Comparison of ENCODE assay signal across 8 mouse cellular contexts in the genomic region with DNA sequence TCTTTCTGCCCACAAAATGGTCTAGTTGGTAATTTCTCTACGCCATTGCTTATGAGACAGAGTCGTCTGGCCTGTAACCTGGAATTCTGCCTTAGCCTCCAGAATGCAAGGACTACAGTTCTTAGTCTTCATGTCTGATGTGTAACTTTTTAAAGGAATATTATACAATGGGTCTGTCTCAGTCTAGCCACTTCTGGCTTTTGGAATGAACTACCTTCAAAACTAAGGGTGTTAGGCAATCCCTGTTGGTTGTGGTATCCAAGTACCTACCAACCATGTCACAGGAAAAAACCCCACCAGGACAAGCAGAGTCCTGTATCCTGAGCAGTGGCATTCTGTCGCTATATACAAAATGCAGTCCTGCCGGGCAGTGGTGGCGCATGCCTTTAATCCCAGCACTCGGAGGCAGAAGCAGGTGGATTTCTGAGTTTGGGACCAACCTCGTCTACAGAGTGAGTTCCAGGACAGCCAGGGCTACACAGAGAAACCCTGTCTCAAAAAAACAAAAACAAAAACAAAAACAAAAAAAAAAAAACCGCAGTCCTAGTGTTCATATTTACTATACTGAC. TPM values are rescaled to one million over a fixed set of nuclear protein-coding genes. Genes with fewer than 3 reads are reported as not detected.
DNase-seq lines count a peak whose midpoint lies in the region; ATAC-seq and TF ChIP-seq lines count a peak whose summit lies in the region.

No protein-coding gene starts in this region.

- no peak for ATAC-seq in heart, embryonic 16.5 days (replicated peaks; ENCODE audit: extremely low read depth, insufficient read depth, low FRiP score)
- ATAC-seq in liver, postnatal 0 days: no peak

- no peak for TF ChIP-seq EP300 in ES-Bruce4 (IDR thresholded peaks at IDR 0.05; ENCODE audit: insufficient read depth, low read depth, low read length)
- TF ChIP-seq EP300 in liver, postnatal 0 days (IDR thresholded peaks at IDR 0.05; ENCODE audit: low read depth): no peak

- peaks cover 14% of the 10 kb centered on the region for H3K36me3 ChIP-seq in ES-Bruce4 (ENCODE audit: control insufficient read depth, insufficient read depth, low read length, poor library complexity, severe bottlenecking)
- H3K36me3 ChIP-seq in heart, embryonic 16.5 days (ENCODE audit: control insufficient read depth, insufficient read depth): peaks cover 7% of the 10 kb centered on the region; the same call in 1 of the 2 replicates
- peaks cover 13% of the 10 kb centered on the region for H3K36me3 ChIP-seq in liver, postnatal 0 days (replicated peaks; ENCODE audit: insufficient read depth, low read length)

- intact Hi-C loops in heart, postnatal 25 days (cut with DNase I): loop anchor here (2.0 to 5.0 kb wide), 2 partner anchors 15 to 66 kb away; a partner anchor contains a TSS

- H3K27ac ChIP-seq in ES-Bruce4 (ENCODE audit: insufficient read depth, low read length): peak overlapping the region; percentile 98
- peak overlapping the region; percentile 99 for H3K27ac ChIP-seq in heart, embryonic 16.5 days (ENCODE audit: low read length)
- H3K27ac ChIP-seq in liver, postnatal 0 days (ENCODE audit: low read depth): peak overlapping the region; percentile 90

- H3K27me3 ChIP-seq in ES-Bruce4 (ENCODE audit: control insufficient read depth, insufficient read depth, low read length, poor library complexity, severe bottlenecking): no peaks in the 10 kb centered on the region
- H3K27me3 ChIP-seq in heart, embryonic 16.5 days (ENCODE audit: control insufficient read depth, insufficient read depth, low read length): peaks cover under 1% of the 10 kb centered on the region; the same call in 1 of the 2 replicates
- H3K27me3 ChIP-seq in liver, postnatal 0 days (ENCODE audit: insufficient read depth, low read length): no peaks in the 10 kb centered on the region

- 74% methylated on average over 8 of the region's 8 CpGs for WGBS in heart, embryonic 16.5 days
- WGBS in liver, postnatal 0 days (ENCODE audit: insufficient replicate concordance): 82% methylated on average over 8 of the region's 8 CpGs

- H3K4me2 ChIP-seq in heart, embryonic 16.5 days (ENCODE audit: low read depth, low read length): peak overlapping the region; percentile 65
- H3K4me2 ChIP-seq in liver, postnatal 0 days (ENCODE audit: low read depth, low read length): peak overlapping the region; percentile 73

- no peak overlapping the region for H3K4me3 ChIP-seq in ES-Bruce4 (ENCODE audit: low read depth, low read length)
- peak overlapping the region; percentile 71 for H3K4me3 ChIP-seq in heart, embryonic 16.5 days (ENCODE audit: low read length)
- H3K4me3 ChIP-seq in liver, postnatal 0 days (ENCODE audit: low read depth, low read length): peak overlapping the region; percentile 59

- H3K9ac ChIP-seq in ES-Bruce4 (ENCODE audit: low read depth, poor library complexity, severe bottlenecking): peak overlapping the region; percentile 76
- peak overlapping the region; percentile 81; the same call in 1 of the 2 replicates for H3K9ac ChIP-seq in heart, embryonic 16.5 days (ENCODE audit: low read length)
- H3K9ac ChIP-seq in liver, postnatal 0 days (replicated peaks): peak overlapping the region; percentile 76

- H3K4me1 ChIP-seq in ES-Bruce4 (ENCODE audit: control insufficient read depth, insufficient read depth, low read length): no peaks in the 10 kb centered on the region
- peaks cover 12% of the 10 kb centered on the region for H3K4me1 ChIP-seq in heart, embryonic 16.5 days (ENCODE audit: control insufficient read depth, insufficient read depth, low read length)
- H3K4me1 ChIP-seq in liver, postnatal 0 days (ENCODE audit: insufficient read depth): peaks cover 21% of the 10 kb centered on the region

- no peaks in the 10 kb centered on the region for H3K9me3 ChIP-seq in ES-Bruce4 (replicated peaks; ENCODE audit: control insufficient read depth, insufficient read depth, low read length, poor library complexity, severe bottlenecking)
- H3K9me3 ChIP-seq in heart, embryonic 16.5 days (replicated peaks; ENCODE audit: control insufficient read depth, low read length): no peaks in the 10 kb centered on the region
- H3K9me3 ChIP-seq in liver, postnatal 0 days (ENCODE audit: low read length): no peaks in the 10 kb centered on the region

- TF ChIP-seq CTCF in ES-Bruce4 (IDR thresholded peaks at IDR 0.05; ENCODE audit: low read depth, low read length): no peak
- TF ChIP-seq CTCF in liver, postnatal 0 days (IDR thresholded peaks at IDR 0.05; ENCODE audit: low read depth): no peak

- TF ChIP-seq POLR2A in ES-Bruce4 (IDR thresholded peaks at IDR 0.05; ENCODE audit: insufficient read depth, low read length): no peak

- DNase-seq in heart, adult 11 months: peak; percentile 91
- DNase-seq in heart, postnatal 25 days (ENCODE audit: low spot score): no peak
- no peak for DNase-seq in liver, postnatal 0 days
- DNase-seq in adrenal gland, postnatal 14 days: no peak
- no peak for DNase-seq in layer of hippocampus, adult 8-10 months (ENCODE audit: low spot score in 2 of 2)
- no peak for DNase-seq in frontal cortex, postnatal 36 days (ENCODE audit: low spot score in 2 of 2)

RNA-seq across cellular contexts. Expression of a gene that starts 1.4 kb away (rescaled TPM):
- 100 to 1,000 TPM; 258 to 313 TPM for total RNA-seq in heart, postnatal 25 days (2021)
- polyA plus RNA-seq in ES-Bruce4 (2011; ENCODE audit: insufficient read depth, insufficient read length, low read depth, missing spikeins): 605 and 629 TPM in 2 replicates
- 474 and 482 TPM in 2 replicates for polyA plus RNA-seq in heart, embryonic 16.5 days (2015; fragmentation: Nextera tagmentation; extraction: Ambion mirVana)
- 263 and 294 TPM in 2 replicates for polyA plus RNA-seq in liver, postnatal 0 days (2015; fragmentation: Nextera tagmentation; extraction: Ambion mirVana)
- total RNA-seq in adrenal gland, postnatal 14 days (2021): 290 and 294 TPM in 2 replicates
- 100 to 1,000 TPM; 303 to 348 (median 313) TPM for total RNA-seq in layer of hippocampus, adult 8-10 months (2022)

RNA-seq across cellular contexts. Expression of a gene that starts 7.3 kb away (rescaled TPM):
- not detected for total RNA-seq in heart, postnatal 25 days (2021)
- 1.8 TPM in 1 of 2 replicates, not detected in the other for polyA plus RNA-seq in ES-Bruce4 (2011; ENCODE audit: insufficient read depth, insufficient read length, low read depth, missing spikeins)
- 1.1 TPM in 1 of 2 replicates, not detected in the other for polyA plus RNA-seq in heart, embryonic 16.5 days (2015; fragmentation: Nextera tagmentation; extraction: Ambion mirVana)
- polyA plus RNA-seq in liver, postnatal 0 days (2015; fragmentation: Nextera tagmentation; extraction: Ambion mirVana): not detected in 2 replicates
- total RNA-seq in adrenal gland, postnatal 14 days (2021): not detected in 2 replicates
- not detected for total RNA-seq in layer of hippocampus, adult 8-10 months (2022)

RNA-seq across cellular contexts. Expression of a gene that starts 8.3 kb away (rescaled TPM):
- total RNA-seq in heart, postnatal 25 days (2021): not detected
- 1.0 and 1.1 TPM in 2 replicates for polyA plus RNA-seq in ES-Bruce4 (2011; ENCODE audit: insufficient read depth, insufficient read length, low read depth, missing spikeins)
- polyA plus RNA-seq in heart, embryonic 16.5 days (2015; fragmentation: Nextera tagmentation; extraction: Ambion mirVana): not detected in 2 replicates
- not detected in 2 replicates for polyA plus RNA-seq in liver, postnatal 0 days (2015; fragmentation: Nextera tagmentation; extraction: Ambion mirVana)
- not detected in 2 replicates for total RNA-seq in adrenal gland, postnatal 14 days (2021)
- total RNA-seq in layer of hippocampus, adult 8-10 months (2022): not detected

RNA-seq across cellular contexts. Expression of a gene that starts 10.7 kb away (rescaled TPM):
- not detected for total RNA-seq in heart, postnatal 25 days (2021)
- 0.55 TPM in 1 of 2 replicates, not detected in the other for polyA plus RNA-seq in ES-Bruce4 (2011; ENCODE audit: insufficient read depth, insufficient read length, low read depth, missing spikeins)
- not detected in 2 replicates for polyA plus RNA-seq in heart, embryonic 16.5 days (2015; fragmentation: Nextera tagmentation; extraction: Ambion mirVana)
- polyA plus RNA-seq in liver, postnatal 0 days (2015; fragmentation: Nextera tagmentation; extraction: Ambion mirVana): not detected in 2 replicates
- total RNA-seq in adrenal gland, postnatal 14 days (2021): not detected in 2 replicates
- not detected for total RNA-seq in layer of hippocampus, adult 8-10 months (2022)

RNA-seq across cellular contexts. Expression of a gene that starts 11.5 kb away (rescaled TPM):
- total RNA-seq in heart, postnatal 25 days (2021): not detected
- polyA plus RNA-seq in ES-Bruce4 (2011; ENCODE audit: insufficient read depth, insufficient read length, low read depth, missing spikeins): not detected in 2 replicates
- polyA plus RNA-seq in heart, embryonic 16.5 days (2015; fragmentation: Nextera tagmentation; extraction: Ambion mirVana): not detected in 2 replicates
- not detected in 2 replicates for polyA plus RNA-seq in liver, postnatal 0 days (2015; fragmentation: Nextera tagmentation; extraction: Ambion mirVana)
- total RNA-seq in adrenal gland, postnatal 14 days (2021): not detected in 2 replicates
- under 1 TPM in 2 of 4 experiments, not detected in 2; 0.27 to 0.29 TPM for total RNA-seq in layer of hippocampus, adult 8-10 months (2022)
